Mouse (Mus musculus) heart, postnatal 0 days (tissue): ENCODE results near the gene Cd151.
A peak's percentile ranks its signal among the peaks of the same experiment; 100 is the strongest.

Source experiments
- CTCF ChIP-seq: IDR thresholded peaks from 2 replicates; pipeline ENCODE4 v1.5.1; 2016; ENCODE audit warnings: antibody characterized with exemption, control low read depth, low read depth
- EP300 ChIP-seq: IDR thresholded peaks from 2 replicates; pipeline ENCODE4 v1.6.1; 2016; ENCODE audit warnings: antibody characterized with exemption, low read depth

GRCm38 (mm10) chr7:141457986-141458660 is 9.1 kb upstream of the Cd151 start:
- TF ChIP-seq CTCF (peak; percentile 47), EP300 (no peak)
